Mouse (Mus musculus): ENCODE data around the gene Tex101. TPM values are rescaled to one million over a fixed set of nuclear protein-coding genes. Genes with fewer than 3 reads are reported as not detected.
"Not testable (repeated sequence)": the region's sequence is repeated elsewhere in the genome, so short reads cannot be mapped to it uniquely, and the experiment has no call there.

Gene Tex101
- polyA plus RNA-seq (2014; fragmentation: Nextera tagmentation; extraction: Ambion mirVana), result not detected in 2 replicates

DNA sequence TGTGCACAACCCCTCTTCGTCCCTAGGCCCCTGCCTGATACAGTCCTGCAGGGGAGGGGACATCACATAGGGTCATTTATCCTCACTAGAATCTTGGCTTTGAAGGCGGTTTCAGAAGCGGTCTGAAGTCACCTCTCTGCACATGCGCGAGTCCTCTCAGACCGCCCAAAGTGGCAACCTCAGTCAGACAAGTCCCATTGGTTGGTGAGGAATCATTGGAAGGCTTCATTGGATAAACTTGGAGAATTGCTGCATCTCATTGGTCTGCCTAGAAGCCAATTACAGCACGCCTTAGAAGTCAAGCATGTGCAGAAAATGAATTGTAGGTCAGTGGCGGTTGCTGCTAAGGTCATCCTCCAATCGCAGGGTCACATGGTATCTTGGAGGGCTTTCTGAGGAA lies at the start of gene Tex101:
Gene Tex101, minus strand, starts transcription at position 101 of the 400 bp plus-strand sequence.
- Histone ChIP-seq H3K36me3 (ENCODE audit: control insufficient read depth, insufficient read depth, low read length) (no peaks in the 10 kb centered on the region), H3K27me3 (replicated peaks; ENCODE audit: control insufficient read depth, insufficient read depth, low read length) (no peaks in the 10 kb centered on the region), H3K27ac (ENCODE audit: low read depth, low read length) (no peak within 1 kb of the TSS), H3K9me3 (ENCODE audit: control insufficient read depth, low read length) (no peaks in the 10 kb centered on the region), H3K4me1 (replicated peaks; ENCODE audit: control insufficient read depth, insufficient read depth, low read length) (no peaks in the 10 kb centered on the region), H3K9ac (ENCODE audit: low read depth, low read length) (no peak within 1 kb of the TSS), H3K4me2 (no peak within 1 kb of the TSS), H3K4me3 (ENCODE audit: low read depth, low read length) (no peak within 1 kb of the TSS)
- DNase-seq (ENCODE audit: low spot score) (no peak), ATAC-seq (replicated peaks; ENCODE audit: low FRiP score) (no peak)
- WGBS, result 84% methylated on average over 9 of the region's 9 CpGs

DNA sequence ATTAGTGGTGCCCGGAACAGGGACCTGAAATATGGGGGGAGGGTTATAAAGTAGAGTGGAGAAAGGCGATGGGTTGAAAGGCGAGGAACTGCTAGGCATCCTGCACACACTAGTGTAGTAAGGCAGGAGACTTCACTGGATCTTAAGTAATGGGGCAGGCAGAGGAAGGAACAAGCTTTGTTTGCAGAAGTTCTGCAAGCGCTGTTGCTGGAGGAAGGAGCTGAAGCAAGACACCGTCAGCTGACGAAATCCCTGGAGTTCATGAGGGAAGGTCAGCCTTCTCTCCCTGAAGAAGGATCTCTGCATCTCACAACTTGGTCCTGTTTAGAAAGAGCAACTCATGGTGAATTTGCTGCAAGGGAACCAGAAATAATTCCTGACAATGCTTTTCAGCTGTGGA lies 38.6 kb upstream of the Tex101 start:
- ATAC-seq (replicated peaks; ENCODE audit: low FRiP score), result no peak
- H3K4me1 ChIP-seq (replicated peaks; ENCODE audit: control insufficient read depth, insufficient read depth, low read length), result no peaks in the 10 kb centered on the region
- no peak overlapping the region for H3K27ac ChIP-seq (ENCODE audit: low read depth, low read length)
- H3K27me3 ChIP-seq (replicated peaks; ENCODE audit: control insufficient read depth, insufficient read depth, low read length), result no peaks in the 10 kb centered on the region
- no peak overlapping the region for H3K4me2 ChIP-seq
- DNase-seq (ENCODE audit: low spot score), result no peak
- WGBS, result 56% methylated on average over 6 of the region's 6 CpGs
- no peaks in the 10 kb centered on the region for H3K9me3 ChIP-seq (ENCODE audit: control insufficient read depth, low read length)
- no peak overlapping the region for H3K4me3 ChIP-seq (ENCODE audit: low read depth, low read length)
- no peak overlapping the region for H3K9ac ChIP-seq (ENCODE audit: low read depth, low read length)
- no peaks in the 10 kb centered on the region for H3K36me3 ChIP-seq (ENCODE audit: control insufficient read depth, insufficient read depth, low read length)

DNA sequence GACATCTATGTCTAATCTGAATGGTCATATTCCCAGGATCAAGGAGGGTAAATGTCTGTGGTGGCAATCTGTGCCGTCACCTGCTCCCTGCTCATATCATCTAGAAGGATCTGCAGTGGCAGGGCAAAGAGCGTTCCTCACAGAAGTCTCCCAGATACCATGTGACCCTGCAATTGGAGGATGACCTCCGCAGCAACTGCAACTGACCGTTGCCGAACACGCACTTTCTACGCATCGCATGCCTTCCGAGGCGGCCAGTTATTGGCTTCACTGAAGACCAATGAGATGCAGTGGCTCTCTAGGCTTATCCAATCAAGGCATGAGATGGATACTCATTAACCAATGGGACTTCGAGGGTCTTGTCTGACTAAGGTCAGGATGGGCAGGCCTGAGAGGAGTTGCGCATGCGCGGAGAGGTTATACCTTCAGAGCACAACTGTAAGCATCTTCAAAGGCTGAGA lies 32.4 kb upstream of the Tex101 start, which contains the start of gene BC049730:
Gene BC049730, plus strand, starts transcription at position 411 of the 461 bp plus-strand sequence.
- Histone ChIP-seq H3K4me1 (replicated peaks; ENCODE audit: control insufficient read depth, insufficient read depth, low read length) (no peaks in the 10 kb centered on the region), H3K27ac (ENCODE audit: low read depth, low read length) (no peak within 1 kb of the TSS), H3K9me3 (ENCODE audit: control insufficient read depth, low read length) (no peaks in the 10 kb centered on the region), H3K27me3 (replicated peaks; ENCODE audit: control insufficient read depth, insufficient read depth, low read length) (no peaks in the 10 kb centered on the region), H3K9ac (ENCODE audit: low read depth, low read length) (no peak within 1 kb of the TSS), H3K4me3 (ENCODE audit: low read depth, low read length) (no peak within 1 kb of the TSS), H3K36me3 (ENCODE audit: control insufficient read depth, insufficient read depth, low read length) (no peaks in the 10 kb centered on the region), H3K4me2 (no peak within 1 kb of the TSS)
- ATAC-seq (replicated peaks; ENCODE audit: low FRiP score), result no peak
- no peak for DNase-seq (ENCODE audit: low spot score)
- 89% methylated on average over 14 of the region's 14 CpGs for WGBS

DNA sequence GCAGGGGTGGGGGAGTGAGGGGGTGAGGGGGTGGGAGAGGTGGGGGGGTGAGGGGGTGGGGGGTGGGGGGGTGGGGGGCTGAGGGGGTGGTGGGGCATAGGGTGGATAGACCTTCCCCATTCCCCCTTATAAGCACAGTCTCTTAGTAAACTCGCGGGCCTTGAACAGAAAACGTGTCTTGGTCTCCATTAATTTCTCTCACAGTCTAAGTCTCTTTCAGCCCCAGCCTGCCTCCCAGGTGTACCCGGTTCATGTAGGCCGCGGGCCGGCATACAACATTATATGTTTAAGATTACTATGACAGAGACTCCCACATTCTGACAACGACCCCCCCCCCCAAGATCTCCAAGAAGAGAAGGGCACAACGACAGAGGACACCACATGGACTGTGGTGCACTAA lies 26.4 kb upstream of the Tex101 start:
- H3K27me3 ChIP-seq (replicated peaks; ENCODE audit: control insufficient read depth, insufficient read depth, low read length); H3K4me1 ChIP-seq (replicated peaks; ENCODE audit: control insufficient read depth, insufficient read depth, low read length); ATAC-seq (replicated peaks; ENCODE audit: low FRiP score); H3K4me2 ChIP-seq; H3K9me3 ChIP-seq (ENCODE audit: control insufficient read depth, low read length); H3K4me3 ChIP-seq (ENCODE audit: low read depth, low read length); H3K27ac ChIP-seq (ENCODE audit: low read depth, low read length); H3K36me3 ChIP-seq (ENCODE audit: control insufficient read depth, insufficient read depth, low read length); H3K9ac ChIP-seq (ENCODE audit: low read depth, low read length); DNase-seq (ENCODE audit: low spot score): not testable (repeated sequence)
- WGBS, result 66% methylated on average over 9 of the region's 9 CpGs

DNA sequence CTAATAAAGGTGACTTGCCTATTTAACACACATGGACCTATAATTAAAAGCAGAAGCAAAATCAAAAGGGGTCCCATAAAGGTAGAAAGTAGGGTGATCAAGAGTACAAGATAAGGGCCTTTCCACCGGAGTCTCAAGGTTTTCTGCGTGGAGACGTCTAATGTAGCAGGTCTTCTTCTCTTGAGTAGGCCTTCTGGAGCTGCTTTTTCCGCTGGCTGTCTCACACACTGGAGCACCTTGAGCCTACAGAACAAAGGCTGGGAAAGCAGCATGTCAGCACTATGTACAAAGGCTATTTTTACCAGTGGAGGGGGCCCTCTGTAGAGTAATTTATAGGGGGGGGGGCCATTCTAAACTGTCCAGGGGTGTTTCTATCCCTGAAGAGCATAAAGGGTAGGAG lies 21.4 kb upstream of the Tex101 start:
- H3K36me3 ChIP-seq (ENCODE audit: control insufficient read depth, insufficient read depth, low read length); H3K4me1 ChIP-seq (replicated peaks; ENCODE audit: control insufficient read depth, insufficient read depth, low read length); H3K4me3 ChIP-seq (ENCODE audit: low read depth, low read length); ATAC-seq (replicated peaks; ENCODE audit: low FRiP score); DNase-seq (ENCODE audit: low spot score); H3K27ac ChIP-seq (ENCODE audit: low read depth, low read length); H3K27me3 ChIP-seq (replicated peaks; ENCODE audit: control insufficient read depth, insufficient read depth, low read length); H3K9me3 ChIP-seq (ENCODE audit: control insufficient read depth, low read length); H3K9ac ChIP-seq (ENCODE audit: low read depth, low read length); H3K4me2 ChIP-seq: not testable (repeated sequence)
- 89% methylated on average over 4 of the region's 4 CpGs for WGBS

DNA sequence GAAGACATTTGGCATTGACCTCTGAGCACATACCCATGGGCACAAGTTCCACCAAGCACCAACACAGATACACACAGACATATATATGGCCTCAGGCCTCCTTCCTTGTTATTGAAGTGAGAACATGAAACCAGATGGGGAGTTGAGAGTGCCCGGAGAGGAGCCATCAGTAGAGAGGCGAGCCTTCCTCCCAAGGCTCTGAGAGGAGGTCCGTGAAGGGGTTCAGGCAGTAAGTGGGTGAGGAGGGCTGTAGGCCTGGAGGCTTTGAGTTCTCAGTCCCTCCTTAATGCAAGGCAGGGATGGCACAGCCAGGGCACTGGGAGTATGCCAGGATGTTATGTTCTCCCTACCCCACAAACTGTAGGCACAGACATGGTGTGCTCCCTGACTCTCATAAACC lies 16.2 kb upstream of the Tex101 start:
- not testable (repeated sequence) for H3K27ac ChIP-seq (ENCODE audit: low read depth, low read length); H3K4me3 ChIP-seq (ENCODE audit: low read depth, low read length); DNase-seq (ENCODE audit: low spot score); H3K9ac ChIP-seq (ENCODE audit: low read depth, low read length); H3K4me2 ChIP-seq; H3K4me1 ChIP-seq (replicated peaks; ENCODE audit: control insufficient read depth, insufficient read depth, low read length); H3K27me3 ChIP-seq (replicated peaks; ENCODE audit: control insufficient read depth, insufficient read depth, low read length); ATAC-seq (replicated peaks; ENCODE audit: low FRiP score); H3K36me3 ChIP-seq (ENCODE audit: control insufficient read depth, insufficient read depth, low read length); H3K9me3 ChIP-seq (ENCODE audit: control insufficient read depth, low read length)
- WGBS, result 72% methylated on average over 3 of the region's 3 CpGs

DNA sequence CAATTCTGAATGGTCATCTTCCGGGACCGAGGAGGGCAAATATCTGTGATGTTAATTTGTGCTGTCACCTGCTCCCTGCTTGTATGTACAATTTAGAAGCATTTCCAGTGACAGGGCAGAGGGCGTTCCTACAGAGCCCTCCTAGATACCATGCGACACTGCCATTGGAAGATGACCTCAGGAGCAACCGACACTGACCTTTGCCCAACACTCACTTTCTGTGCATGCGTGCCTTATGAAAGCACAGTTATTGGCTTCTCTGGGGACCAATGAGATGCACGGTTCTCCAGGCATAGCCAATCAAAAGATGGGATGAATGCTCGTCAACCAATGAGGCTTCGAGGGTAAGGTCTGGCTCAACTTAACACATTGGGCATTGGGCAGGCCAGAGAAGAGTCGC lies 11.0 kb upstream of the Tex101 start:
- H3K27ac ChIP-seq (ENCODE audit: low read depth, low read length); H3K4me1 ChIP-seq (replicated peaks; ENCODE audit: control insufficient read depth, insufficient read depth, low read length); DNase-seq (ENCODE audit: low spot score); H3K36me3 ChIP-seq (ENCODE audit: control insufficient read depth, insufficient read depth, low read length); H3K9me3 ChIP-seq (ENCODE audit: control insufficient read depth, low read length); H3K27me3 ChIP-seq (replicated peaks; ENCODE audit: control insufficient read depth, insufficient read depth, low read length); H3K9ac ChIP-seq (ENCODE audit: low read depth, low read length); ATAC-seq (replicated peaks; ENCODE audit: low FRiP score); H3K4me3 ChIP-seq (ENCODE audit: low read depth, low read length); H3K4me2 ChIP-seq: not testable (repeated sequence)
- WGBS, result 79% methylated on average over 10 of the region's 10 CpGs

DNA sequence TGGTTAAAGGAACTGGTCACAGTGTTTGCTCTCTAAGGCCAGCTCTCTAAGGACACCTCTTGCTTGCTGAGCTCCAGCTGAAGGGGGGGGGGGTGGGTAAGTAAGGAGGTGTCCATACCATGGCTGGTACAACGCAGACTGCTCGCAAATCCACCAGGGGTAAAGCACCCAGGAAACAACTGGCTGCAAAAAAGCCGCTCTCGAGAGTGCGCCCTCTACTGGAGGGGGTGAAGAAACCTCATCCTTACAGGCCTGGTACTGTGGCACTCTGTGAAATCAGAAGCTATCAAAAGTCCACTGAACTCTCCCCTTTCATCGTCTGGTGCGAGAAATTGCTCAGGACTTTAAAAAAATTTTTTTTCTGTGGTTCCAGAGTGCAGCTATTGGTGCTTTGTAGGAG lies 7.6 kb upstream of the Tex101 start:
- not testable (repeated sequence) for H3K27me3 ChIP-seq (replicated peaks; ENCODE audit: control insufficient read depth, insufficient read depth, low read length); H3K4me2 ChIP-seq; DNase-seq (ENCODE audit: low spot score); H3K9me3 ChIP-seq (ENCODE audit: control insufficient read depth, low read length); H3K36me3 ChIP-seq (ENCODE audit: control insufficient read depth, insufficient read depth, low read length); H3K27ac ChIP-seq (ENCODE audit: low read depth, low read length); H3K9ac ChIP-seq (ENCODE audit: low read depth, low read length); H3K4me3 ChIP-seq (ENCODE audit: low read depth, low read length); H3K4me1 ChIP-seq (replicated peaks; ENCODE audit: control insufficient read depth, insufficient read depth, low read length); ATAC-seq (replicated peaks; ENCODE audit: low FRiP score)
- WGBS, result 69% methylated on average over 7 of the region's 7 CpGs

DNA sequence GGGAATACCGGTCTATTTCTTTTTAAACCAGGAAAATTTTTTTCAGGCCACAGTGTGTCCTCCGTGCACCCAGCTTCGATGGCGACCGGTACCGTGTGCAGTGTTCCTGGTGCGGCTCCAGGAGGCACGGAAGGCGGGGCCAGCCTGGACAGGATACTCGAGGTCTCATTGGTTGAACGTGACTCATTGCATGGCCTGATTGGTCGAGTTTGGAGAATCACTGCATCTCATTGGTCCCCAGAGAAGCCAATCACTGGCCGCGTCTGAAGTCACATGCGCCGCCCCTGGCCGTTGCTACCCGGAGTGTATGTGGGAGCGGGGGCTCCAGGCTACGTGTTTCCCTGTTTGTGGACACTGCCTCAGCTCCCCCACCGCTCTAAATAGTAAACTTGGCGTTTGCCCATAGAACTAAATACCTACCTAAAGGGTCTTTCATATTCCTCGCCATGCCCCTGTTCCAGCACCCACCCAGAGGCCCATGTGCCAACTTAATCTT lies 4.5 kb downstream of the Tex101 start:
- whole genome bisulfite sequencing, result 87% methylated on average over 23 of the region's 23 CpGs

More for the DNA sequence above, 4.5 kb downstream of the Tex101 start:
- Histone ChIP-seq H3K27ac (ENCODE audit: low read depth, low read length) (no peak overlapping the region), H3K4me2 (no peak overlapping the region), H3K36me3 (ENCODE audit: control insufficient read depth, insufficient read depth, low read length) (no peaks in the 10 kb centered on the region), H3K9ac (ENCODE audit: low read depth, low read length) (no peak overlapping the region), H3K4me1 (replicated peaks; ENCODE audit: control insufficient read depth, insufficient read depth, low read length) (no peaks in the 10 kb centered on the region), H3K9me3 (ENCODE audit: control insufficient read depth, low read length) (no peaks in the 10 kb centered on the region), H3K27me3 (replicated peaks; ENCODE audit: control insufficient read depth, insufficient read depth, low read length) (no peaks in the 10 kb centered on the region), H3K4me3 (ENCODE audit: low read depth, low read length) (no peak overlapping the region)
- ATAC-seq (replicated peaks; ENCODE audit: low FRiP score), result no peak
- no peak for DNase-seq (ENCODE audit: low spot score)

All from liver, embryonic 11.5 days (tissue).